Mouse (Mus musculus): ENCODE data around the gene Car3.

- TF ChIP-seq POLR2A (IDR thresholded peaks at IDR 0.05; ENCODE audit: borderline replicate concordance, insufficient read depth, low read length): no peak
- no peak for TF ChIP-seq CTCF (IDR thresholded peaks at IDR 0.05; ENCODE audit: borderline replicate concordance, insufficient read depth, low read depth, low read length)
These were observed 17.0 kb downstream of the Car3 start for GRCm38 (mm10) chr3:14880277-14880676.

Measured in cerebellum, adult 2 months (tissue).